Mouse (Mus musculus) E14TG2a.4 (cell line): ENCODE measurements around the gene Oas1d.
"Not testable (repeated sequence)": the region's sequence is repeated elsewhere in the genome, so short reads cannot be mapped to it uniquely, and the experiment has no call there.

Source experiments
- CTCF ChIP-seq: conservative IDR thresholded peaks from 2 replicates; pipeline ENCODE4 v1.5.1; 2014; ENCODE audit warnings: low read length
- POU5F1 ChIP-seq: IDR thresholded peaks from 2 replicates; pipeline ENCODE4 v1.6.1; 2014; ENCODE audit warnings: low read length, borderline replicate concordance

GRCm38 (mm10) chr5:120893866-120894265 lies 20.5 kb upstream of the Oas1d start:
- TF ChIP-seq CTCF, POU5F1: not testable (repeated sequence)
